Mouse (Mus musculus) heart, adult 2 months (tissue): ENCODE measurements around the gene Kif17. TPM values are rescaled to one million over a fixed set of nuclear protein-coding genes. Genes with fewer than 3 reads are reported as not detected.
"Not testable (repeated sequence)": the region's sequence is repeated elsewhere in the genome, so short reads cannot be mapped to it uniquely, and the experiment has no call there.

ENCODE experiments used
- DNase-seq, 2 experiments: peaks; one replicate each; pipeline ENCODE4 v3.0.0; 2021
- H3K27ac ChIP-seq: fragments of 200-600 bp; 2 replicates; pipeline ENCODE4 v1.8.1; 2022
- H3K27me3 ChIP-seq: fragments of 200-500 bp; 2 replicates; pipeline ENCODE4 v1.6.1; 2012; ENCODE audit warnings: mild to moderate bottlenecking, low read length, inconsistent platforms, mixed read lengths; ENCODE audit not compliant: control insufficient read depth, insufficient read depth
- H3K36me3 ChIP-seq: fragments of 200-500 bp; 2 replicates; pipeline ENCODE4 v1.6.1; 2012; ENCODE audit warnings: low read length, inconsistent platforms; ENCODE audit not compliant: control insufficient read depth, insufficient read depth
- H3K4me1 ChIP-seq: fragments of 200-500 bp; 2 replicates; pipeline ENCODE4 v1.6.1; 2011; ENCODE audit warnings: low read length; ENCODE audit not compliant: control insufficient read depth, insufficient read depth
- H3K4me3 ChIP-seq: fragments of 200-600 bp; 2 replicates; pipeline ENCODE4 v1.8.1; 2022
- H3K79me2 ChIP-seq: fragments of 200-500 bp; replicated peaks from 2 replicates; pipeline ENCODE4 v1.6.1; 2012; ENCODE audit warnings: mild to moderate bottlenecking, inconsistent platforms, low read length, moderate library complexity, mixed read lengths; ENCODE audit not compliant: control insufficient read depth, insufficient read depth
- H3K9ac ChIP-seq: fragments of 200-500 bp; 2 replicates; pipeline ENCODE4 v1.6.1; 2012; ENCODE audit warnings: low read depth, mild to moderate bottlenecking, control low read depth, inconsistent platforms, low read length, mixed read lengths
- CTCF ChIP-seq: fragments of 200-600 bp; IDR thresholded peaks from 2 replicates; pipeline ENCODE4 v1.8.1; 2022; ENCODE audit warnings: antibody characterized with exemption, mild to moderate bottlenecking, moderate library complexity
- EP300 ChIP-seq: fragments of 200-500 bp; IDR thresholded peaks from 2 replicates; pipeline ENCODE4 v1.6.1; 2011; ENCODE audit warnings: low read depth, low read length, control low read depth; ENCODE audit not compliant: insufficient read depth
- POLR2A ChIP-seq: fragments of 200-500 bp; IDR thresholded peaks from 2 replicates; pipeline ENCODE4 v1.6.1; 2011; ENCODE audit warnings: mild to moderate bottlenecking, low read depth, low read length, control low read depth; ENCODE audit not compliant: insufficient read depth
- WGBS: fragments of 180-500 bp; shearing (Covaris S2); methylation state at CpG from one replicate; pipeline ENCODE4 v1.1.7; 2018; 5-methylcytosine and 5-hydroxymethylcytosine counted together
- intact Hi-C: fragments of 180-260 bp; cut with DNase I; formaldehyde crosslinking; loops from one replicate; pipeline ENCODE4 v1.15.1; 2025
- polyA plus RNA-seq: library from polyadenylated mRNA; depleted of rRNA; stranded (reverse); fragments of >200 nt; gene quantifications from 2 replicates; pipeline ENCODE4 v1.2.3, GENCODE M21; 2012
- total RNA-seq, 2 experiments: library from RNA; stranded (reverse); gene quantifications; 2 replicates each; pipeline ENCODE4 v1.2.3; 2021

Kif17 gene
- total and polyA plus RNA-seq, 3 experiments, result 0.18 to 0.55 TPM; not detected in 1

DNA sequence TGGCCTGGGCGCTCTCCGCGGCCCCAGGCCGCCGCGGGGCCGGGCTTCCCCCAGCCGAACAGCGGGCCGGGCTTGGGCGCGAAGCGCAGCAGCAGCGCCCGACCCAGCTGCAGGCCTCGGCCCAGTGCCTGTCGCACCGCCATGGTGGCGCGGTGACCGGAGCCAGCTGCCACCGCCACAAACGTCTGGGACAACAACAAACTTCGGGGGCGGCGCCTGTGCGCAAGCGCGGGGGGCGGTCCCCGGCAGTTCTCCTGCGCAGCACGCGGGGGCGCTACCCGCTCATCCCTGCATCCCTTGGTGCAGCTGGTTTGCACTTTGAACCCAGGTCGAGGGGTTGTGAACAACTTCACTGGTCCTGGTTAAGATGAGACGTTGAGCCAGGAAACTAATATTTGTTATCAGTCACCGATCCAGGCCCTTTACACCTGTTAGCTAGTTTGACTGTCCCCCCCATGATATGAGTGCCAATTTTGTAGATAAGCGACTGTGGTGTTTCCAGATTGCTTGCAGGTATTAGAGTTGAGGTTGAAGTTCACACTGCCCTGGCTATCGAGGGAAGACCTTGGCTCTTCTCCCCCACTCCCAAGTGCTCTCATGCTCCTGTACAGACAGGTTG lies 76.0 kb downstream of the Kif17 start, which contains the start of gene Pink1:
Pink1 (minus strand) TSS at position 231 of the 619 bp plus-strand sequence.
- TF ChIP-seq CTCF (peak; percentile 94), POLR2A (peak; percentile 83), EP300 (peak; percentile 52; the same call in 1 of the 2 replicates)
- 3% methylated on average over 41 of the region's 41 CpGs for WGBS
- peak within 1 kb of the TSS; percentile 99 for H3K27ac ChIP-seq
- DNase-seq, result peak; percentile 94 to 97
- intact Hi-C loops, result loop anchor here (1.0 kb wide), 1 partner anchor 53 kb away; no protein-coding TSS in a partner anchor
- peaks cover 4% of the 10 kb centered on the region; the same call in 1 of the 2 replicates for H3K79me2 ChIP-seq
- H3K4me3 ChIP-seq, result peak within 1 kb of the TSS; percentile 87
- peak within 1 kb of the TSS; percentile 90 for H3K9ac ChIP-seq
- H3K4me1 ChIP-seq, result peaks cover 13% of the 10 kb centered on the region
- no peaks in the 10 kb centered on the region for H3K27me3 ChIP-seq
- peaks cover 4% of the 10 kb centered on the region; the same call in 1 of the 2 replicates for H3K36me3 ChIP-seq

DNA sequence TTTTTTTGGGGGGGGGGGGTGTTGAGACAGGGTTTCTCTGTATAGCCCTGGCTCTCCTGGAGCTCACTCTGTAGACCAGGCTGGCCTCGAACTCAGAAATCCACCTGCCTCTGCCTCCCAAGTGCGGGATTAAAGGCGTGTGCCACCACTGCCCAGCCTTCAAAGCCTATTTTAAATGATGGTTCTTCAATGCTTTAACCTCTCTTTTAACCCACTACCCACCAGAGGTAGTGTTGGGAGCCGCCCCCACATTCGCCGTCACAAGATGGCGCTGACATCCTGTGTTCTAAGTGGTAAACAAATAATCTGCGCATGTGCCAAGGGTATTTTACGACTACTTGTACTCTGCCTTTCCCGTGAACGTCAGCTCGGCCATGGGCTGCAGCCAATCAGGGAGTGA lies 76.9 kb downstream of the Kif17 start:
- H3K4me1 ChIP-seq, intact Hi-C loops, H3K27me3 ChIP-seq, H3K27ac ChIP-seq, H3K36me3 ChIP-seq, H3K4me3 ChIP-seq, DNase-seq, H3K79me2 ChIP-seq, H3K9ac ChIP-seq: not testable (repeated sequence)
- WGBS, result 66% methylated on average over 9 of the region's 12 CpGs

DNA sequence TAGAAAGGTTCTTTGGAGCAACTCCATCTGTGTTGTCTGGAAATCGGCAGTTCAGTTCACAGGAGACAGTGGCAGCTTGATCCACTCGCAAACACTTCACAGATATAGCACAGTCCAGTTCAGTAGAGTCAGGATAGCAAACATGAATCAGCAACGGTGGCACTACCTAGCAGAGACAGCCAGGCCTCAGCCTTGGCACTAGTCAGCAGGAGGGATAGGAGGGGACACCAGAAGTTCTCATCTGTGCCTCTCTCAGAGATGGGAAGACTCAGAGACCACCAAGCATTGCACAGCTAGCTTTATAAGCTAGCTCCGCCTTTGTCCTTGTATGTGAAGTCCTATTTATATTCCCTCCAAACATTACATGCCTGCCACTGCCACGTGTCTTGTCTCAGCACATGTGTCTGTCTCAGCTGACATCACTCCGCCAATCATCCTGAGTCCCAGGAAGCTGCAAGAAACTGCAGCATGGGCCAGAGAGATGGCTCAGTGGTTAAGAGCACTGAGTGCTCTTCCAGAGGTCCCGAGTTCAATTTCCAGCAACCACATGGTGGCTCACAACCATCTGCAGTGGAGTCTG lies 77.7 kb downstream of the Kif17 start:
- DNase-seq, result no peak
- Histone ChIP-seq H3K27me3 (no peaks in the 10 kb centered on the region), H3K4me3 (no peak overlapping the region), H3K9ac (peak overlapping the region; percentile 56), H3K4me1 (peaks cover 9% of the 10 kb centered on the region), H3K36me3 (peaks cover 4% of the 10 kb centered on the region; the same call in 1 of the 2 replicates), H3K27ac (no peak overlapping the region), H3K79me2 (no peaks in the 10 kb centered on the region)
- TF ChIP-seq POLR2A (peak; percentile 33; the same call in 1 of the 2 replicates), CTCF (no peak), EP300 (no peak)
- intact Hi-C loops, result no loop called here
- 57% methylated on average over 7 of the region's 7 CpGs for WGBS

DNA sequence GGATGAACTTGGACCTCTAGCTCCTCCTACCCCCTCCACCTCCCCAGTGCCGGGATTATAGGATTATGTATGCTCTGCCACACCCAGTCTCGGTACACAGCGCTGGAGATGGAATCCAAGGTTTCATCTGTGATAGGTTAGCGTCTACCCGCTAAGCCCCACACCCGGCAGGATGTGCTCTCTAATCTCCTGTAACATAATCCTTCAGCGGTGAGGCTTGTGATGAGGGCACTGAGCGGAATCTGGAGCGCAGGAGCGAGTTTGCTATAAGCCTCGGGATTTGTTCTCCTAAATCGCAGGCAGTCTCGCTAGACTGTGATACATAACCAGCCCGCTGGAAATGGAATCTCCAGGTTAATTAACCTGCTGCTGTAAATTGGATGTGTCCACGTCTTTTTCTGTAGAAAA lies 80.0 kb downstream of the Kif17 start:
- intact Hi-C loops, result no loop called here
- WGBS, result 25% methylated on average over 15 of the region's 15 CpGs

DNA sequence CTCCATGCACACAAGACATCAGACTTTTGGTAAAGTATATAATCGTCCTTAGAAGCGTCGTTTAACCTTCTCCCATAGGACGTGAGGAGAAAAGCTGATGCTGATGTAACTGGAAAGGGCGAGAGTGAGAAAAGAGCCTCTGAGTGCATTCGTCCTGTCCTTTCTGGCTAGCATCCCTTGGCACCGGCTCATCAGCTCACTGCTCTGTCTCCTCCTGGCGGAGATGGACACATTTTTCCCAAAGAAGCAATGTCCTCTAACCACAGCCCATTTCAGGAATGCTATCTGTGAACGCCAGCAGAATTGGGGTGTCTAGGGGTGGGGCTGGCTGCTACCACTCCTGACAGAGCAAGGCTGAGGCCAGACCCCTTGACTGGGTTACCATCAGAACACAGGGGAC lies 81.4 kb downstream of the Kif17 start:
- Histone ChIP-seq H3K4me3 (no peak overlapping the region), H3K9ac (no peak overlapping the region), H3K4me1 (no peaks in the 10 kb centered on the region), H3K27ac (no peak overlapping the region), H3K36me3 (no peaks in the 10 kb centered on the region), H3K27me3 (no peaks in the 10 kb centered on the region), H3K79me2 (no peaks in the 10 kb centered on the region)
- 63% methylated on average over 9 of the region's 9 CpGs for WGBS
- TF ChIP-seq POLR2A, result no peak
- TF ChIP-seq CTCF, result no peak
- no peak for TF ChIP-seq EP300
- no peak for DNase-seq
- intact Hi-C loops, result no loop called here

More for the DNA sequence above, 80.0 kb downstream of the Kif17 start:
- no peak overlapping the region for H3K9ac ChIP-seq
- H3K4me1 ChIP-seq, result peaks cover 2% of the 10 kb centered on the region; the same call in 1 of the 2 replicates
- H3K36me3 ChIP-seq, result no peaks in the 10 kb centered on the region
- TF ChIP-seq POLR2A, result no peak
- TF ChIP-seq CTCF, result no peak
- TF ChIP-seq EP300, result no peak
- H3K27ac ChIP-seq, result no peak overlapping the region
- H3K27me3 ChIP-seq, result no peaks in the 10 kb centered on the region
- H3K4me3 ChIP-seq, result no peak overlapping the region
- no peak for DNase-seq
- no peaks in the 10 kb centered on the region for H3K79me2 ChIP-seq

DNA sequence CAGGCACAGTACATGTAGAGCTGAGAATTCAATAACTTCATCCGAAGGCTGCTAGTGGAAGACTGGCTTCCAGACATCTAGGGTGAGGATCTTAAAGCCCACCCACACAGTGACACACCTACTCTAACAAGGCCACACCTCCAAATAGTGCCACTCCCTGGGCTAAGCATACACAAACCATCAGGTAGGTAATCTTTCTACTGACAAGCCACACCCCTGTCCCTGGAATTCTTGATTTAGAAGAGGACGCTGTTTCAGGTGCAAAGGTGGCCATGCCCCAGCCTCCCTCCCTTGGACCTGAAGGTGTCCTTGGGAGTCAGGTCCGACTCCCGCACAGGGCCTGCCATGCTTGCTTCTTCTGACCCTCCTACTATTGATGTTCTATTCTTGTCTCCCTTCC lies 82.9 kb downstream of the Kif17 start:
- Histone ChIP-seq H3K79me2 (no peaks in the 10 kb centered on the region), H3K4me1 (no peaks in the 10 kb centered on the region), H3K9ac (no peak overlapping the region), H3K27ac (no peak overlapping the region), H3K36me3 (no peaks in the 10 kb centered on the region), H3K4me3 (no peak overlapping the region), H3K27me3 (no peaks in the 10 kb centered on the region)
- intact Hi-C loops, result no loop called here
- DNase-seq, result no peak
- 72% methylated on average over 4 of the region's 4 CpGs for WGBS
- TF ChIP-seq POLR2A (no peak), EP300 (no peak), CTCF (no peak)
